Mouse (Mus musculus) limb, embryonic 15.5 days (tissue): ENCODE data around the gene Szt2. TPM values are rescaled to one million over a fixed set of nuclear protein-coding genes. Genes with fewer than 3 reads are reported as not detected.
A peak's percentile ranks its signal among the peaks of the same experiment; 100 is the strongest.

Experiments
- ATAC-seq: fragments of 200-750 bp; cut with Nextera tagmentation; 2 replicates; pipeline ENCODE4 v1.8.0; 2017; ENCODE audit warnings: low read depth, moderate TSS enrichment; ENCODE audit not compliant: insufficient number of reproducible peaks, low FRiP score, low TSS enrichment
- H3K27ac ChIP-seq: fragments of 300-500 bp; sonication (generic); 2 replicates; pipeline ENCODE4 v1.5.1; 2015; ENCODE audit warnings: moderate library complexity, mild to moderate bottlenecking, inconsistent platforms
- H3K27me3 ChIP-seq: fragments of 300-500 bp; sonication (generic); 2 replicates; pipeline ENCODE4 v1.6.1; 2015; ENCODE audit warnings: inconsistent platforms
- H3K36me3 ChIP-seq: fragments of 300-500 bp; sonication (generic); 2 replicates; pipeline ENCODE4 v1.6.1; 2015; ENCODE audit warnings: inconsistent platforms
- H3K4me1 ChIP-seq: fragments of 300-500 bp; sonication (generic); 2 replicates; pipeline ENCODE4 v1.6.1; 2015; ENCODE audit warnings: inconsistent platforms
- H3K4me2 ChIP-seq: fragments of 300-500 bp; sonication (generic); 2 replicates; pipeline ENCODE4 v1.6.1; 2015; ENCODE audit warnings: mild to moderate bottlenecking, inconsistent platforms
- H3K4me3 ChIP-seq: fragments of 300-500 bp; sonication (generic); 2 replicates; pipeline ENCODE4 v1.5.1; 2015; ENCODE audit warnings: mild to moderate bottlenecking, inconsistent platforms
- H3K9ac ChIP-seq: fragments of 300-500 bp; sonication (generic); 2 replicates; pipeline ENCODE4 v1.6.1; 2015; ENCODE audit warnings: inconsistent platforms
- H3K9me3 ChIP-seq: fragments of 300-500 bp; sonication (generic); 2 replicates; pipeline ENCODE4 v1.6.1; 2016; ENCODE audit warnings: inconsistent platforms
- WGBS: fragments of 180-500 bp; shearing (Covaris S2); methylation state at CpG from one replicate; pipeline ENCODE4 v1.1.7; 2015; 5-methylcytosine and 5-hydroxymethylcytosine counted together
- polyA plus RNA-seq: library from polyadenylated mRNA; unstranded; fragments of >200 nt; fragmentation: Nextera tagmentation; extraction: Ambion mirVana; gene quantifications from 2 replicates; pipeline ENCODE4 v1.2.1, GENCODE M21; 2015

Szt2 gene
- polyA plus RNA-seq, 1 experiment from 2014 or later, result 7.9 TPM

- Histone ChIP-seq H3K4me3 (peak within 1 kb of the TSS; percentile 77), H3K4me1 (peaks cover 32% of the 10 kb centered on the region), H3K27me3 (no peaks in the 10 kb centered on the region), H3K9ac (peak within 1 kb of the TSS; percentile 76), H3K4me2 (peak within 1 kb of the TSS; percentile 88), H3K9me3 (no peaks in the 10 kb centered on the region), H3K36me3 (peaks cover 27% of the 10 kb centered on the region), H3K27ac (peak within 1 kb of the TSS; percentile 91)
- WGBS, result under 1% methylated on average over 28 of the region's 31 CpGs
- peak; percentile 93 for ATAC-seq
Measured at GRCm38 (mm10) chr4:118427768-118428451, 18.8 kb upstream of the Szt2 start, which contains the start of gene Elovl1. Elovl1 (plus strand) TSS chr4:118428093.

- peak overlapping the region; percentile 77 for H3K4me3 ChIP-seq
- 0% methylated on average over 5 of the region's 5 CpGs for WGBS
- peaks cover 25% of the 10 kb centered on the region for H3K36me3 ChIP-seq
- H3K9ac ChIP-seq, result peak overlapping the region; percentile 52
- ATAC-seq, result peak; percentile 46
- H3K27ac ChIP-seq, result peak overlapping the region; percentile 91
- peaks cover 32% of the 10 kb centered on the region for H3K4me1 ChIP-seq
- H3K9me3 ChIP-seq, result no peaks in the 10 kb centered on the region
- no peaks in the 10 kb centered on the region for H3K27me3 ChIP-seq
- H3K4me2 ChIP-seq, result peak overlapping the region; percentile 88
Measured at GRCm38 (mm10) chr4:118427415-118427767, 18.3 kb upstream of the Szt2 start.

GRCm38 (mm10) chr4:118425374-118425773 is 16.3 kb upstream of the Szt2 start:
- H3K27ac ChIP-seq, result no peak overlapping the region
- WGBS, result 95% methylated on average over 1 of the region's 1 CpGs

GRCm38 (mm10) chr4:118424541-118425160 is 15.6 kb upstream of the Szt2 start:
- Histone ChIP-seq H3K9me3 (no peaks in the 10 kb centered on the region), H3K27ac (no peak overlapping the region), H3K4me3 (no peak overlapping the region), H3K36me3 (peaks cover 27% of the 10 kb centered on the region), H3K4me2 (no peak overlapping the region), H3K9ac (no peak overlapping the region), H3K4me1 (peaks cover 25% of the 10 kb centered on the region), H3K27me3 (no peaks in the 10 kb centered on the region)
- ATAC-seq, result no peak
- WGBS, result 86% methylated on average over 4 of the region's 4 CpGs

More at GRCm38 (mm10) chr4:118425374-118425773, 16.3 kb upstream of the Szt2 start:
- ATAC-seq, result no peak
- no peak overlapping the region for H3K9ac ChIP-seq
- no peak overlapping the region for H3K4me3 ChIP-seq
- H3K27me3 ChIP-seq, result no peaks in the 10 kb centered on the region
- peaks cover 32% of the 10 kb centered on the region for H3K4me1 ChIP-seq
- H3K9me3 ChIP-seq, result no peaks in the 10 kb centered on the region
- H3K4me2 ChIP-seq, result no peak overlapping the region
- peaks cover 22% of the 10 kb centered on the region for H3K36me3 ChIP-seq

DNA sequence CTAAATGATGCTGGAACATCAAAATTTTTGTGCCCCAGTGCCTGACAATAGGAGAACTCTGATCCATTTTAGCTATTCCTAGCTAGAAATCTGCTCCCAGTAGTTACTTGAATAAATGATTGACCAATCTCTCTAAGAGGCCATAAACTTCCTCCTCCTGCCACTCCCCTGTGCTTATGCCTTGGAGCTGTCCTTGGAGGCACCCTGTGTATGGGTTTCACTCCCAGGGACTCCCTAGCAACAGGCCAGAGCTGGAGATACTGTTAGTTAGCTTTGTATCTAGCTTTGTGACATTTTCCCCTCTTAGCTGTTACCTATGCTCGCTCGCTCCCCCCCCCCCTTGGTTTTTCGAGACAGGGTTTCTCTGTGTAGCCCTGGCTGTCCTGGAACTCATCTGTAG is 12.3 kb upstream of the Szt2 start:
- Histone ChIP-seq H3K27ac (no peak overlapping the region), H3K4me3 (no peak overlapping the region), H3K9ac (no peak overlapping the region), H3K27me3 (no peaks in the 10 kb centered on the region), H3K36me3 (peaks cover 56% of the 10 kb centered on the region), H3K9me3 (no peaks in the 10 kb centered on the region), H3K4me1 (no peaks in the 10 kb centered on the region), H3K4me2 (no peak overlapping the region)
- 95% methylated on average over 3 of the region's 3 CpGs for WGBS
- no peak for ATAC-seq

DNA sequence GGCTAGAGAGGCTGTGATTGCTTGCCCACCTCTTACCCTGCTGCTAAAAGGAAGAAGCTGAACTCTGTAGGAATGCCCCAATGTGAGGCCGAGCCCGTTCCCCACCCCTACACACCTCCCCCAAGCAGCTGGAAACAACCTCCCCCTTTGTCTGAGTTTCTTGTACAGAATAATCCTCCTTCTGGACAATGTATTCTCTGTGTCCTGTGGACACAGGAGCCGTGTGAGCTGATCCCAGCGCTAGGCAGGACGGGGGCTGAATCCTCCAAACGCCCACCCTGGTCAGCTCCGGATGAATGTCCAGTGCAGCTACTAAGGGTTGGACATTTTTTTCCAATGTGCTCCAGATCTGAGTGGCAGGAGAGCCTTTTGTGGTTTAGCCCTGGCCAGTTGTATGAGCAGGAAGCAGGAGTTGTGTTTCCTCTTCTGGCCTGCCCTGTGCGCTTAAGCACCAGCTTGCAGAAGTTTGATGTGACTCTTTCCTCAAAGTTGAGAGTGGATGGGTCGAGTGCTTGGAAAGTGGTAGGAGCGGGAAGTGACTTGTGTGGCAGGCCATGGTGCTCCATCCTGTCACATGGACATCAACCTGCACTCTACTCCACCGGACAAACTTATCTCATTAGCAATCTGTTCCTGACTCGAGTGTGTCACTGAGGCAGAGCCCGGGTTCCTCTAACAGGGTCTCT is 8.2 kb upstream of the Szt2 start:
- WGBS, result 92% methylated on average over 13 of the region's 13 CpGs
- no peaks in the 10 kb centered on the region for H3K9me3 ChIP-seq
- 0 out of 2 replicates have a peak, but pooled peaks have one; percentile 17 for ATAC-seq

GRCm38 (mm10) chr4:118416329-118416728 is 7.3 kb upstream of the Szt2 start:
- no peak overlapping the region for H3K4me3 ChIP-seq
- WGBS, result 90% methylated on average over 5 of the region's 5 CpGs
- no peaks in the 10 kb centered on the region for H3K27me3 ChIP-seq
- no peak for ATAC-seq
- H3K4me1 ChIP-seq, result no peaks in the 10 kb centered on the region
- peaks cover 96% of the 10 kb centered on the region for H3K36me3 ChIP-seq
- H3K9me3 ChIP-seq, result no peaks in the 10 kb centered on the region
- H3K9ac ChIP-seq, result no peak overlapping the region
- H3K27ac ChIP-seq, result no peak overlapping the region
- H3K4me2 ChIP-seq, result no peak overlapping the region

More for the DNA sequence above, 8.2 kb upstream of the Szt2 start:
- Histone ChIP-seq H3K9ac (no peak overlapping the region), H3K27me3 (no peaks in the 10 kb centered on the region), H3K4me2 (no peak overlapping the region), H3K36me3 (peaks cover 94% of the 10 kb centered on the region), H3K27ac (no peak overlapping the region), H3K4me1 (no peaks in the 10 kb centered on the region), H3K4me3 (no peak overlapping the region)

DNA sequence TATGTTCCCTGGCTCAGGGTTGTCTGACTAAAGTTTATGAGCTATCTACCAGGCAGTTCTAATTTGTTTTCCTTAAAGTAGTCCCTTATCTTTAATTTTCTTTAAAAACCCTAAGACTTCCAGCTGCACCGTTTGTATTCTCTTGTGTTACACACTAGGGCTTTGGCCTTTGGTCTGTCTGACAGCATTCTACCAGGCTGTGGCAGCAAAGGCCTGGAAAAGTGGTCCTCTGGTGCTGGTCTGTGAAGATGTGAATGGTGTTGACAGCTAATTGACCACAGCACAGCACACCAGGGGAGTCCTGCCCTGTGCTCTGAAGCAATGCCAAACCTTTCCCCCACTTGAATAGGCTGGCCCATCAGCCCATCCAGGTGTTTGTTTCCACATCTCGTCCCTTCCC is 6.7 kb upstream of the Szt2 start:
- no peaks in the 10 kb centered on the region for H3K4me1 ChIP-seq
- peaks cover 91% of the 10 kb centered on the region for H3K36me3 ChIP-seq
- H3K9me3 ChIP-seq, result no peaks in the 10 kb centered on the region

DNA sequence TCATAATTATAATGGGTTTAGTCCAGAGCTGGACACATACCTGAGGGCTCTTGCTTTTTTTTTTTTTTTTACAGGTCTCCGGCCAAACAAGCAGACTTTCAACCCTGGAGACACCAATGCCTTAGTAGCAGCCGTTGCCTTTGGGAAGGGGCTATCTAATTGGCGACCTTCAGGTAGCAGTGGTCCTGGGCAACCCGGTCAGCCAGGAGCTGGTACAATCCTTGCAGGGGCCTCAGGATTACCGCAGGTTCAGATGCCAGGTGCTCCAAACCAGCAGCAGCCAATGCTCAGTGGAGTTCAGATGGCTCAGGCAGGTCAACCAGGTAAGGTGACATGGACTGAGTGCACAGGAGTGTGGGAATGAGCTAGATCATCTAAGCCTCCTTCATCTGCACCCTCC is 4.5 kb upstream of the Szt2 start:
- Histone ChIP-seq H3K4me3 (no peak overlapping the region), H3K4me2 (no peak overlapping the region), H3K9ac (no peak overlapping the region), H3K9me3 (no peaks in the 10 kb centered on the region), H3K36me3 (peaks cover 70% of the 10 kb centered on the region), H3K27me3 (no peaks in the 10 kb centered on the region), H3K4me1 (peaks cover 12% of the 10 kb centered on the region), H3K27ac (no peak overlapping the region)
- no peak for ATAC-seq
- WGBS, result 95% methylated on average over 5 of the region's 5 CpGs

More for the DNA sequence above, 6.7 kb upstream of the Szt2 start:
- ATAC-seq, result no peak
- Histone ChIP-seq H3K4me2 (no peak overlapping the region), H3K27ac (no peak overlapping the region), H3K27me3 (no peaks in the 10 kb centered on the region), H3K9ac (no peak overlapping the region), H3K4me3 (no peak overlapping the region)
- WGBS, result 92% methylated on average over 2 of the region's 2 CpGs

- 86% methylated on average over 5 of the region's 5 CpGs for WGBS
Measured at GRCm38 (mm10) chr4:118410871-118411270, 1.8 kb upstream of the Szt2 start.

DNA sequence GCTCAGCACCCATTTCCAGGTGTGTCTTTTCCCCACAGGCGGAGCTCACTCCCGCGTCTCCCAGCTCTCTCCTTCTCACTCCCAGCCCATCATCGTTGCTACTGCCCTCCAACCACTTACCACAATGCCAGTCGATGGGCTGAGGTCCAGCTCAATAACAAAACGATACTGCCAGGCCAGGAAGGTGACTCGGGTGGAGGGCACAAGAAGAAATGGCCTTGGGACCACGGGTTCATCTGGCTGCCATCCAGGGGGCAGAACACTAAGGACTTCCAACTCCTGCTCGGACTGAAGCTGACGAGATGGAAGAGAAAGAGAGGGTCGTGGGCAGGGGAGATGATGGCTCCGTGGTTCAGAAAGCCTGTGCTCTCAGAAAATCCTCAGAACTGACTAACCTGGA is 6.4 kb downstream of the Szt2 start:
- peaks cover 2% of the 10 kb centered on the region; the same call in 1 of the 2 replicates for H3K4me1 ChIP-seq
- H3K9ac ChIP-seq, result no peak overlapping the region
- H3K4me3 ChIP-seq, result no peak overlapping the region
- ATAC-seq, result no peak
- H3K27me3 ChIP-seq, result no peaks in the 10 kb centered on the region
- no peaks in the 10 kb centered on the region for H3K9me3 ChIP-seq
- H3K4me2 ChIP-seq, result no peak overlapping the region
- H3K36me3 ChIP-seq, result peaks cover 75% of the 10 kb centered on the region
- H3K27ac ChIP-seq, result no peak overlapping the region
- 92% methylated on average over 12 of the region's 12 CpGs for WGBS

More at GRCm38 (mm10) chr4:118410871-118411270, 1.8 kb upstream of the Szt2 start:
- no peak for ATAC-seq
- Histone ChIP-seq H3K36me3 (peaks cover 50% of the 10 kb centered on the region), H3K27ac (no peak overlapping the region), H3K9ac (no peak overlapping the region), H3K4me1 (peaks cover 21% of the 10 kb centered on the region), H3K27me3 (no peaks in the 10 kb centered on the region), H3K9me3 (no peaks in the 10 kb centered on the region), H3K4me3 (no peak overlapping the region), H3K4me2 (no peak overlapping the region)

- H3K27me3 ChIP-seq, result no peaks in the 10 kb centered on the region
- no peak overlapping the region for H3K9ac ChIP-seq
- H3K4me1 ChIP-seq, result no peaks in the 10 kb centered on the region
- H3K4me2 ChIP-seq, result no peak overlapping the region
- ATAC-seq, result no peak
- no peak overlapping the region for H3K4me3 ChIP-seq
- 95% methylated on average over 5 of the region's 5 CpGs for WGBS
- H3K27ac ChIP-seq, result no peak overlapping the region
- H3K9me3 ChIP-seq, result no peaks in the 10 kb centered on the region
- peaks cover 83% of the 10 kb centered on the region for H3K36me3 ChIP-seq
Measured at GRCm38 (mm10) chr4:118401918-118402317, 7.2 kb downstream of the Szt2 start.
